ENCODE assay signal across 12 mouse cellular contexts in the genomic region with DNA sequence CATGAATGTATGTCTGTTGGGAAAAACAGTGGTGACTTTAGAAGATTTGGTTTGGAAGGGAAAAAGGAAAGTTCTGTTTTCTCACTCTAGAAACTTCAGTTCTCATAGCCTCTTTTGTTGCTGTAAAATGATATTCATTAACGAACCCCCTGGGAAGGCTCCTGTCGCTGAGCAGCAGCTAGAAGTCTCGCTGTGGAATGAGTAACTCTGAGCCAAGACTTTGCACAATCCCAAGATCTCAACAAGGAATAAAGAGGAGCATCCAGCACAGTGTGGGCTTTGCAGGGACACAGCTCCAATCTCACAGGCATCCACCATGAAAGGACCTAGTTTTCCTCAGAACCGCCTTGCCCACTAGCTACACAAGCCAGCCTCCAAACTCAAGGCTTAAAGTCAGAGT.
DNase-seq lines count a peak whose midpoint lies in the region; ATAC-seq and TF ChIP-seq lines count a peak whose summit lies in the region.
"Had no signal": no experiment of that assay in that cellular context is flagged by ENCODE, and none has a peak within 500 bp of the region (broad histone marks: within the 10 kb centered on the region; RNA-seq: fewer than 3 reads in every experiment).

No protein-coding gene starts in this region.

- H3K4me3 ChIP-seq in embryonic facial prominence, embryonic 14.5 days (ENCODE audit: low read depth, low read length) = no peak overlapping the region
- no peak overlapping the region for H3K4me3 ChIP-seq in embryonic facial prominence, embryonic 10.5 days
- H3K4me3 ChIP-seq in left cerebral cortex, adult 2 months = no peak overlapping the region
- H3K4me3 ChIP-seq in hindbrain, embryonic 15.5 days = no peak overlapping the region
- H3K4me3 ChIP-seq in neural tube, embryonic 14.5 days (ENCODE audit: low read depth, low read length) = no peak overlapping the region

- no peak overlapping the region for H3K27ac ChIP-seq in embryonic facial prominence, embryonic 14.5 days (replicated peaks; ENCODE audit: low read depth, low read length)
- no peak overlapping the region for H3K27ac ChIP-seq in embryonic facial prominence, embryonic 10.5 days (replicated peaks)
- H3K27ac ChIP-seq in left cerebral cortex, adult 2 months = peak overlapping the region; percentile 17
- H3K27ac ChIP-seq in hindbrain, embryonic 15.5 days (replicated peaks) = peak overlapping the region; percentile 83
- H3K27ac ChIP-seq in neural tube, embryonic 14.5 days (ENCODE audit: low read depth, low read length) = peak overlapping the region; percentile 82

- WGBS in embryonic facial prominence, embryonic 14.5 days = 43% methylated on average over 4 of the region's 4 CpGs
- 56% methylated on average over 4 of the region's 4 CpGs for WGBS in embryonic facial prominence, embryonic 10.5 days
- 41% methylated on average over 4 of the region's 4 CpGs for WGBS in hindbrain, embryonic 15.5 days
- 54% methylated on average over 4 of the region's 4 CpGs for WGBS in neural tube, embryonic 14.5 days

- peak; percentile 68 for DNase-seq in embryonic facial prominence, embryonic 14.5 days (ENCODE audit: low spot score)
- DNase-seq in embryonic facial prominence, embryonic 10.5 days (ENCODE audit: low spot score) = no peak
- DNase-seq in left cerebral cortex, adult 2 months (ENCODE audit: extremely low spot score in 1 of 2, low spot score in 2 of 2) = no peak
- no peak for DNase-seq in left cerebral cortex, adult 8-10 months (ENCODE audit: low spot score in 2 of 2)
- DNase-seq in adrenal gland, postnatal 14 days = no peak
- DNase-seq: heart, postnatal 36 days; kidney, postnatal 14 days; right cerebral cortex, postnatal 14 days had no signal

- no peak; the same call in 1 of the 2 replicates for ATAC-seq in embryonic facial prominence, embryonic 14.5 days (ENCODE audit: low read depth)
- ATAC-seq in hindbrain, embryonic 15.5 days (ENCODE audit: low FRiP score, low read depth) = no peak
- no peak for ATAC-seq in neural tube, embryonic 14.5 days (ENCODE audit: low read depth)
- no peak for ATAC-seq in activated CD4-positive, CD25-positive, alpha-beta regulatory T cell, adult 4 months

- H3K4me2 ChIP-seq in embryonic facial prominence, embryonic 14.5 days (ENCODE audit: low read depth, low read length) = no peak overlapping the region
- H3K4me2 ChIP-seq in hindbrain, embryonic 15.5 days = no peak overlapping the region
- no peak overlapping the region for H3K4me2 ChIP-seq in neural tube, embryonic 14.5 days (ENCODE audit: low read depth, low read length)
- H3K4me2 ChIP-seq: liver, embryonic 11.5 days had no signal

- intact Hi-C loops in left cerebral cortex, adult 2 months (cut with DNase I) = loop anchor here (5.0 kb wide), 1 partner anchor 126 kb away; no protein-coding TSS in a partner anchor

- H3K9me3 ChIP-seq in embryonic facial prominence, embryonic 14.5 days (ENCODE audit: control insufficient read depth, low read length) = no peaks in the 10 kb centered on the region
- H3K9me3 ChIP-seq in embryonic facial prominence, embryonic 10.5 days = no peaks in the 10 kb centered on the region
- H3K9me3 ChIP-seq in hindbrain, embryonic 15.5 days = no peaks in the 10 kb centered on the region
- no peaks in the 10 kb centered on the region for H3K9me3 ChIP-seq in neural tube, embryonic 14.5 days (ENCODE audit: control insufficient read depth, low read length)

- no peaks in the 10 kb centered on the region for H3K36me3 ChIP-seq in embryonic facial prominence, embryonic 14.5 days (ENCODE audit: control insufficient read depth, insufficient read depth, low read length)
- no peaks in the 10 kb centered on the region for H3K36me3 ChIP-seq in embryonic facial prominence, embryonic 10.5 days (replicated peaks)
- no peaks in the 10 kb centered on the region for H3K36me3 ChIP-seq in hindbrain, embryonic 15.5 days
- no peaks in the 10 kb centered on the region for H3K36me3 ChIP-seq in neural tube, embryonic 14.5 days (ENCODE audit: control insufficient read depth, insufficient read depth, low read length)

- H3K27me3 ChIP-seq in embryonic facial prominence, embryonic 14.5 days (replicated peaks; ENCODE audit: control insufficient read depth, insufficient read depth, low read length) = no peaks in the 10 kb centered on the region
- H3K27me3 ChIP-seq in embryonic facial prominence, embryonic 10.5 days (replicated peaks; ENCODE audit: low read depth, poor library complexity, severe bottlenecking) = 0 out of 2 replicates have a peak, but pooled peaks cover 4% of the 10 kb centered on the region
- no peaks in the 10 kb centered on the region for H3K27me3 ChIP-seq in hindbrain, embryonic 15.5 days
- H3K27me3 ChIP-seq in neural tube, embryonic 14.5 days (ENCODE audit: control insufficient read depth, insufficient read depth, low read length) = no peaks in the 10 kb centered on the region

- TF ChIP-seq CTCF in left cerebral cortex, adult 2 months (IDR thresholded peaks at IDR 0.05) = no peak

- H3K9ac ChIP-seq in embryonic facial prominence, embryonic 14.5 days (ENCODE audit: low read depth, low read length) = no peak overlapping the region
- no peak overlapping the region for H3K9ac ChIP-seq in hindbrain, embryonic 15.5 days
- no peak overlapping the region for H3K9ac ChIP-seq in neural tube, embryonic 14.5 days (replicated peaks; ENCODE audit: low read depth, low read length)

- peaks cover 29% of the 10 kb centered on the region for H3K4me1 ChIP-seq in embryonic facial prominence, embryonic 14.5 days (ENCODE audit: control insufficient read depth, insufficient read depth, low read length)
- peaks cover 41% of the 10 kb centered on the region for H3K4me1 ChIP-seq in embryonic facial prominence, embryonic 10.5 days
- H3K4me1 ChIP-seq in hindbrain, embryonic 15.5 days (replicated peaks) = peaks cover 35% of the 10 kb centered on the region
- H3K4me1 ChIP-seq in neural tube, embryonic 14.5 days (ENCODE audit: control insufficient read depth, insufficient read depth, low read length) = peaks cover 21% of the 10 kb centered on the region

Comparison
In these comparisons a context has a peak if more than half of its experiments do, and no peak if none do; other contexts are left out.
1. H3K27ac ChIP-seq: peak in left cerebral cortex, adult 2 months (single experiment), hindbrain, embryonic 15.5 days (single experiment) and neural tube, embryonic 14.5 days (single experiment); none in embryonic facial prominence, embryonic 14.5 days (single experiment) and embryonic facial prominence, embryonic 10.5 days (single experiment).